Mouse (Mus musculus): ENCODE results near the gene Bpifa5.

The Bpifa5 gene

DNA sequence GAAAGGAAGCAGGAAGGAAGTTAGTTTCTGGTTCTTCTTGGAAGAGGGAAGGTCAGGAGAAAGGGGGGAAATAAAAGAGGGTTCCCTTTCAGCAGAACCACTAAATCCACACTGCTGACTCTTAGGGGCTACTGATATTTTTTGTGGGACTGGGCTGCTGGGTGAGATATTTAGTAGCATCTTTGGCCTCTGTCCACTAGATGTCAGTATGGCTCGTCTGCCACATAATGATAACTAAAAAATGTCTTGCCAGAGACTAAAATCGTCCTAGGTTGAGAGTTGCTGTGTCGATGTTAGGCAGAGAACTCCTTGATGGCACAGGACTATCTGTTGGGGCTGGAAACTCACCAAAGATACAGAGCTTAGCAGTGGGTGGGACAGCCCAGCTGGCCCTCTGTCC, 46.7 kb downstream of the Bpifa5 start:
- no peak for DNase-seq

DNA sequence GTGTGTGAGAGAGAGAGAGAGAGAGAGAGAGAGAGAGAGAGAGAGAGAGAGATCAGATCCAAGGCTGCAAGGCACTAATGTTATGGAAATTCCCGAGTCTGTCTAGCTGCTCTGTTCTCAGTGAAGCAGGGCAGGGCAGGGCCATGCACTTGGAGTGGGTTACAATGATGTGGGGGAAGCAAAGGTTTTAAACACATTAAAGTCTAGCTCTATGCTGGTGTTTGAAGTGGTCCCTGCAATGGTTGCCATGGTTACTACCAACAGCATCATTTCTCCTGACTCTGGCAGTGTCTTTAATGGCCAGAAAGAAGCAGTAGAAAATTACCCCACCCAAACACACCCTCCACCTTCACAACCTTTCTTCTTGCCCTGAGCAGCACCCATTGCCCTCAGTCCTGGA, 48.7 kb downstream of the Bpifa5 start:
- no peak for DNase-seq

DNA sequence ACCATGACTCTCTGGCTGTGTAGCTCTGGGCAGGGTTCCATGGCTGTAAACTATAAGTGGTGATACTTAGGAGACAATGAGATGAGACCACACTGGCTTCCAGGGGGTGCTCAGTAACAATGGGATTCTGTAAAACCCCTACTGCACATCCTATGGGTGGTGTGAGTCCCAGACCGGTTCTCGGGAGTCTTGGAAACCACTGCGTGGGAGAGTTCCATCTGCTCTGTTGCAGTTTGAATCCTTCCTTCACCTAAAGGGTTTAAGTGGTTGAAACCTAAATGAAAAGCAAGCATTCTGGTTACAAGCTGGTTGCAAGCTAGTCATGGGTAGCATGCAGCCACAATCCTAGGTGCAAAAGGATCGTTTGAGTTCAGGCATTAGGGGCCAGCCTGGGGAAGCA, 49.5 kb downstream of the Bpifa5 start:
- DNase-seq, result no peak

DNA sequence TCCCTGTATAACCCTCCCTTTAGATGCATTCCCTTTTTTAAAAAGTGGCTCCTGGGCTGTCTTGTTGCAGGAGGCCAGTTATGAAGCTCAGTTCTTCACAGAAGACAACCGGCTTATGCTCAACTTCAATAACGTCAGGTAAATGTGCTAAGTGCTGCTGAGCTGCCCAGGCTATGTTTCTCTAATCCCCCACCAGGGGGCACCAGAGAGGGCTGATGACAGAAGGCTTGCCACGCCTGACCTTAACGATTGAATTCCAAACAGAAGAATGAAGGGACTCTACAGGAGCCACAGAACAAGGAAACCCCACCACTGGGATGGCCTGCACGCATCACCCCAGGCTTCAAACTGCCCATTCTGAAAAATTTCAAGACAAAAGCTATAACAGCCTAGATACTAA, 52.8 kb downstream of the Bpifa5 start:
- peak; percentile 79 for DNase-seq

All from kidney, postnatal 14 days (tissue).